ENCODE assay signal across 9 mouse cellular contexts in genomic region chr12:52288537-52288936, GRCm38 (mm10).
DNase-seq lines count a peak whose midpoint lies in the region; ATAC-seq and TF ChIP-seq lines count a peak whose summit lies in the region.
"Had no signal": no experiment of that assay in that cellular context is flagged by ENCODE, and none has a peak within 500 bp of the region (broad histone marks: within the 10 kb centered on the region; RNA-seq: fewer than 3 reads in every experiment).

No protein-coding gene starts in this region.

- no peaks in the 10 kb centered on the region for H3K36me3 ChIP-seq in forebrain, embryonic 10.5 days (replicated peaks)
- no peaks in the 10 kb centered on the region for H3K36me3 ChIP-seq in lung, postnatal 0 days (ENCODE audit: insufficient read depth, low read length)
- H3K36me3 ChIP-seq: neural tube, embryonic 12.5 days had no signal

- peak; percentile 90 for TF ChIP-seq EP300 in lung, postnatal 0 days (IDR thresholded peaks at IDR 0.05)

- no peak overlapping the region for H3K4me2 ChIP-seq in lung, postnatal 0 days (replicated peaks; ENCODE audit: low read depth, low read length)

- peak overlapping the region; percentile 83 for H3K27ac ChIP-seq in forebrain, embryonic 10.5 days
- H3K27ac ChIP-seq in lung, postnatal 0 days (ENCODE audit: low read length): peak overlapping the region; percentile 62
- H3K27ac ChIP-seq: neural tube, embryonic 12.5 days had no signal

- no peaks in the 10 kb centered on the region for H3K9me3 ChIP-seq in forebrain, embryonic 10.5 days
- H3K9me3 ChIP-seq in lung, postnatal 0 days (ENCODE audit: low read length): no peaks in the 10 kb centered on the region
- H3K9me3 ChIP-seq: neural tube, embryonic 12.5 days had no signal

- no peak overlapping the region for H3K4me3 ChIP-seq in forebrain, embryonic 10.5 days
- H3K4me3 ChIP-seq in lung, postnatal 0 days (ENCODE audit: low read depth, low read length): no peak overlapping the region
- H3K4me3 ChIP-seq: neural tube, embryonic 12.5 days had no signal

- 81% methylated on average over 4 of the region's 4 CpGs for WGBS in forebrain, embryonic 10.5 days
- WGBS in lung, postnatal 0 days: 24% methylated on average over 4 of the region's 4 CpGs

- TF ChIP-seq CTCF in lung, postnatal 0 days (IDR thresholded peaks at IDR 0.05): no peak

- peak; percentile 93 for ATAC-seq in lung, postnatal 0 days

- H3K4me1 ChIP-seq in forebrain, embryonic 10.5 days: peaks cover 36% of the 10 kb centered on the region
- peaks cover 4% of the 10 kb centered on the region; the same call in 1 of the 2 replicates for H3K4me1 ChIP-seq in lung, postnatal 0 days (ENCODE audit: insufficient read depth, low read depth, low read length)

- peak; percentile 50 for DNase-seq in adrenal gland, postnatal 14 days
- DNase-seq in forebrain, embryonic 10.5 days (ENCODE audit: extremely low spot score, low spot score): no peak
- peak; percentile 59 for DNase-seq in heart, postnatal 4 days
- DNase-seq in lung, postnatal 0 days (ENCODE audit: low spot score): peak; percentile 86
- no peak for DNase-seq in left cerebral cortex, adult 11 months (ENCODE audit: low spot score)
- no peak for DNase-seq in cerebellum, adult 11-12 months
- DNase-seq in Muller cell, postnatal 12 days (ENCODE audit: inconsistent ontology term): no peak
- no peak for DNase-seq in embryo, embryonic 11 days

- H3K9ac ChIP-seq in lung, postnatal 0 days (replicated peaks; ENCODE audit: low read depth): no peak overlapping the region
- H3K9ac ChIP-seq: neural tube, embryonic 12.5 days had no signal

- no peaks in the 10 kb centered on the region for H3K27me3 ChIP-seq in forebrain, embryonic 10.5 days (ENCODE audit: poor library complexity, severe bottlenecking)
- no peaks in the 10 kb centered on the region for H3K27me3 ChIP-seq in lung, postnatal 0 days (replicated peaks; ENCODE audit: insufficient read depth, low read length)
- H3K27me3 ChIP-seq: neural tube, embryonic 12.5 days had no signal

Comparison
In these comparisons a context has a peak if more than half of its experiments do, and no peak if none do; other contexts are left out.
1. DNase-seq: peak in adrenal gland, postnatal 14 days (single experiment), heart, postnatal 4 days (single experiment) and lung, postnatal 0 days (single experiment); none in forebrain, embryonic 10.5 days (single experiment), left cerebral cortex, adult 11 months (single experiment), cerebellum, adult 11-12 months (single experiment), Muller cell, postnatal 12 days (single experiment) and embryo, embryonic 11 days (single experiment).